Mouse (Mus musculus): ENCODE data around the gene Pax9. TPM values are rescaled to one million over a fixed set of nuclear protein-coding genes. Genes with fewer than 3 reads are reported as not detected.
A peak's percentile ranks its signal among the peaks of the same experiment; 100 is the strongest.

Pax9 gene
- total RNA-seq (2014; rRNA removed) (not detected in 2 replicates), polyA plus RNA-seq (2012; rRNA removed) (not detected in 2 replicates)

DNA sequence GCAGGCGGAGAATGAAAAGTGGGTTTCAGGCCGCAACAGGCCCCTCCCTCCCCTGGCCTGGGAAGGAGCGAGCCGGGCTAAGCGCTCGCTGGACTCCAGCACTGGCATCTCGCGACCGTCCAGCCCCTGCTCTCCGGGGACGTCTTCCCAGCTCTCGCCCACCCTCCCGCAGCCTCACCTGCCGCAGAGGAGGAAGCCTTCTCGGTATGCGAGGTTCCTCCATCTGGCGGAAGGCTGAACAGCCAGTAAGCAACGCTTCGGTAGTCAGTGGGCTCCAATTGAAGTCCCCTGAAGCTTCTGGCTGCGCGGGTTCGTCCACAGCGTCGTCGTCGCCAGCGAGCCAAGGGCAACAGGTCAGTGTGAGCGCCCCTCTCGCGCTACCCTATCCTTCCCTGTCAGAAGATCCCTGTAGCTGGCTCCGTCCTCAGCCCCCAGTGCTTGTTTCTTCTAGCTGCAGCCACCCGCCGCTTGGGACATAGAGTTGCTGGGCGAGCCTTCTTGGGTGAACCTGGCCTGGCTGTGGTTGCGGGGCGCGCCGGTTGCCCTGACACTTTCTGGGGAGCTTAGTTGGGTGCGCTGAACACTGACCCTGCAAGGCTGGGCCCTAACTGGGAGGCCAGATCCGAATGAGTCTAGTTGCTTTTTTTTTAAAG lies at the start of gene Pax9:
TSS of gene Pax9 (plus strand) at position 341 of the 653 bp plus-strand sequence.
- Histone ChIP-seq H3K79me2 (ENCODE audit: control insufficient read depth, insufficient read depth, low read length) (no peaks in the 10 kb centered on the region), H3K27me3 (ENCODE audit: control insufficient read depth, insufficient read depth, low read length) (peaks cover 57% of the 10 kb centered on the region), H3K4me3 (ENCODE audit: insufficient read depth, low read depth, low read length) (no peak within 1 kb of the TSS), H3K27ac (replicated peaks; ENCODE audit: insufficient read depth, low read depth, low read length) (no peak within 1 kb of the TSS), H3K4me1 (ENCODE audit: control insufficient read depth, insufficient read depth, low read length) (peaks cover 8% of the 10 kb centered on the region), H3K9ac (ENCODE audit: low read depth, low read length) (no peak within 1 kb of the TSS), H3K36me3 (ENCODE audit: control insufficient read depth, insufficient read depth, low read length) (no peaks in the 10 kb centered on the region)
- DNase-seq (ENCODE audit: extremely low read depth, low read depth, low spot score), result no peak
- WGBS, result 4% methylated on average over 40 of the region's 40 CpGs
- no peak for TF ChIP-seq POLR2A (IDR thresholded peaks at IDR 0.05; ENCODE audit: extremely low read depth, insufficient read depth, low read length)

DNA sequence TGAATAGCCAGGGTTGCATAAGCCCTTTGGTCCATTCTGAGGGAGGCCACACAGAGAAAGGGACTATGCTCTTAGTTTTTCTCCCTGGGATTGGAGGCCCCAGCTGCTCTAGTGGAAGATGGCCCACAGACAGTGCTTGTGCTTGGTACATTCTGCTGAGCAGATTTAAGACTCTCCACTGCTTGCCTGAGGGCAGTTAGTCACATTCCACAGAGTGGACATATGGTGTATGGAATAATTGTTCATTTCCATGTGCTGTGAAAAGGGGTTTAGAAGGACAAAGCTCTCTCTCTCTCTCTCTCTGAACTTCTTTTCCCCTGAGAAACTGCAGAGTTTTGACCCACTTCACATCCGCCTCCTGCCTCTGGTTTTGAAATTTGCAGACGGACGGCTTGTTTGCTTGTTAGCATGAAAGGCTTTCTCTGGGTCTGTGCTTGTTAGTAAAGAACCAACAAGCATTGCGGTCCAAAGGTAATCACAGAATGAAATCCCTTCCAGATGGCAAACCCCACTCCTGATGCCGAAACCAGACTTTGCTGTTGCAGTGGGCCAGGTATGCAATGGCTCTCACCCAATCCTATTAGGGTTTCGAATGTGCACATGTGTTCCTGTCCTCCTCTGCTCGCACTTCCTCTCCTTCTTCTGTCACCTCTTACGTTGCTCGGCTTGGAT lies 22.0 kb upstream of the Pax9 start:
- H3K27ac ChIP-seq (replicated peaks; ENCODE audit: insufficient read depth, low read depth, low read length), result no peak overlapping the region
- DNase-seq (ENCODE audit: extremely low read depth, low read depth, low spot score), result no peak
- H3K4me3 ChIP-seq (ENCODE audit: insufficient read depth, low read depth, low read length), result no peak overlapping the region
- TF ChIP-seq POLR2A (IDR thresholded peaks at IDR 0.05; ENCODE audit: extremely low read depth, insufficient read depth, low read length), result no peak
- no peak for TF ChIP-seq CTCF (IDR thresholded peaks at IDR 0.05; ENCODE audit: low read depth, low read length)
- WGBS, result 84% methylated on average over 9 of the region's 9 CpGs
- H3K4me1 ChIP-seq (ENCODE audit: control insufficient read depth, insufficient read depth, low read length), result no peaks in the 10 kb centered on the region
- no peaks in the 10 kb centered on the region for H3K27me3 ChIP-seq (ENCODE audit: control insufficient read depth, insufficient read depth, low read length)
- no peaks in the 10 kb centered on the region for H3K36me3 ChIP-seq (ENCODE audit: control insufficient read depth, insufficient read depth, low read length)
- H3K79me2 ChIP-seq (ENCODE audit: control insufficient read depth, insufficient read depth, low read length), result no peaks in the 10 kb centered on the region
- H3K9ac ChIP-seq (ENCODE audit: low read depth, low read length), result no peak overlapping the region

DNA sequence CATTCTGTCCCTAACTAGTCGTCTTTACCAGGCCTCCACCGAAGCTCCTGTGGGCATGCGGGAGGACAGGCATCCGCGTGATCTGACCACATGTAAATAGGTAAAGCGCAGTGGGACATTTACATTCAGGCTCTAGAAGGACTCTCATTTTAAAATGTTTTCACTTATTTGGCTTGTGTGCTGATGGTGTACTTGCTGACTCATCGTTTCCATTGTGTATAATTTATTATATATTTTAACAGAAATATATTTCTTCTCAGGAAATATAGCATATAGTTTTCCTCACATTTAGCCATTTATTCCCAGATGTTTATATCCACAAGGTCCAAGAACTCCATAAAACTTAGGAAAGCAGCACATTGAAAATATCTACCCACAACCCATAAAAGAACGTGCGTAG lies 20.8 kb upstream of the Pax9 start:
- no peak overlapping the region for H3K4me3 ChIP-seq (ENCODE audit: insufficient read depth, low read depth, low read length)
- no peaks in the 10 kb centered on the region for H3K36me3 ChIP-seq (ENCODE audit: control insufficient read depth, insufficient read depth, low read length)
- TF ChIP-seq POLR2A (IDR thresholded peaks at IDR 0.05; ENCODE audit: extremely low read depth, insufficient read depth, low read length) (no peak), CTCF (IDR thresholded peaks at IDR 0.05; ENCODE audit: low read depth, low read length) (no peak)
- no peak for DNase-seq (ENCODE audit: extremely low read depth, low read depth, low spot score)
- H3K4me1 ChIP-seq (ENCODE audit: control insufficient read depth, insufficient read depth, low read length), result no peaks in the 10 kb centered on the region
- H3K27ac ChIP-seq (replicated peaks; ENCODE audit: insufficient read depth, low read depth, low read length), result no peak overlapping the region
- WGBS, result 89% methylated on average over 9 of the region's 9 CpGs
- no peaks in the 10 kb centered on the region for H3K27me3 ChIP-seq (ENCODE audit: control insufficient read depth, insufficient read depth, low read length)
- H3K9ac ChIP-seq (ENCODE audit: low read depth, low read length), result no peak overlapping the region
- no peaks in the 10 kb centered on the region for H3K79me2 ChIP-seq (ENCODE audit: control insufficient read depth, insufficient read depth, low read length)

DNA sequence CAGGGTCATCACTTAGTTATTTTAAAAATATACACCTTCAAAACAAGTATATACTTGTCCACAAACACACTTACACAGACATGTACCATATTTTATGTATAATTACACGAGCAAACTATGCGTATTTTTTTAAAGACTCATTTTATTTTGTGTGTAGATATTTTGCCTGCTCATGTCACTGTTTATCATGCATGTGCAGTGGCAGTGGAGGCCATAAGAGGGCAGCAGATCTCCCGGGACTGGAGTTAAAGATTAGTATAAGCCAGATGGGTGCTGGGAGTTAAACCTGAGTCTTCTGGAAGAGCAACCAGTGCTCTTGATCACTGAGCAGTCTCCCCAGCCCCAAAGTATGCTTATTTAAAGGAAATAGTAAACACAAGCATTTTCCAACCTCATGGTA lies 16.8 kb upstream of the Pax9 start:
- DNase-seq (ENCODE audit: extremely low read depth, low read depth, low spot score), result peak; percentile 18
- no peaks in the 10 kb centered on the region for H3K79me2 ChIP-seq (ENCODE audit: control insufficient read depth, insufficient read depth, low read length)
- no peak overlapping the region for H3K27ac ChIP-seq (replicated peaks; ENCODE audit: insufficient read depth, low read depth, low read length)
- H3K4me3 ChIP-seq (ENCODE audit: insufficient read depth, low read depth, low read length), result no peak overlapping the region
- no peak overlapping the region for H3K9ac ChIP-seq (ENCODE audit: low read depth, low read length)
- TF ChIP-seq POLR2A (IDR thresholded peaks at IDR 0.05; ENCODE audit: extremely low read depth, insufficient read depth, low read length) (no peak), CTCF (IDR thresholded peaks at IDR 0.05; ENCODE audit: low read depth, low read length) (peak; percentile 57; the same call in 1 of the 2 replicates)
- H3K27me3 ChIP-seq (ENCODE audit: control insufficient read depth, insufficient read depth, low read length), result peaks cover 6% of the 10 kb centered on the region; the same call in 1 of the 2 replicates
- WGBS, result 30% methylated on average over 3 of the region's 3 CpGs
- H3K4me1 ChIP-seq (ENCODE audit: control insufficient read depth, insufficient read depth, low read length), result no peaks in the 10 kb centered on the region
- no peaks in the 10 kb centered on the region for H3K36me3 ChIP-seq (ENCODE audit: control insufficient read depth, insufficient read depth, low read length)

DNA sequence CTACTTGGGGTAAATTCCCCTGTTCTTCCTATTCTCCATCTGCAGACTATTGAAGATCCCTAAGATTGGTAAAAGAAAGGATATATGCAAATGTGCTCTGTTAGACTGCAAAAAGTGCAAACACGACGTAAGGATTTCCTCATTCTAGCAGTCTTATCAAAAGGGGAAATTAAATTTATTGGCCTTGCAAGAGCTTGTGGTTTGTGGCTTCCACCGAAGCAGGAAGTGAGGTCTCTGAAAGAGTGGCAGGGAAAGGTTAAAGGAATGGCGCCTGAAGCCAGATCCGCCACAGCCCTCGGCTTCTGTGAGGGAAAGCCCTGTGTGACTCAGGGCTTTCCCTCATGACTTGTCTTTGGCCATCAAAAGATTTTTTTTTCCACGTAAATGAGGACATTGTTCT lies 13.9 kb upstream of the Pax9 start:
- H3K36me3 ChIP-seq (ENCODE audit: control insufficient read depth, insufficient read depth, low read length), result no peaks in the 10 kb centered on the region
- H3K27me3 ChIP-seq (ENCODE audit: control insufficient read depth, insufficient read depth, low read length), result peaks cover 10% of the 10 kb centered on the region; the same call in 1 of the 2 replicates
- no peaks in the 10 kb centered on the region for H3K79me2 ChIP-seq (ENCODE audit: control insufficient read depth, insufficient read depth, low read length)
- WGBS, result 58% methylated on average over 7 of the region's 7 CpGs
- H3K4me1 ChIP-seq (ENCODE audit: control insufficient read depth, insufficient read depth, low read length), result no peaks in the 10 kb centered on the region
- no peak overlapping the region for H3K4me3 ChIP-seq (ENCODE audit: insufficient read depth, low read depth, low read length)
- no peak for TF ChIP-seq POLR2A (IDR thresholded peaks at IDR 0.05; ENCODE audit: extremely low read depth, insufficient read depth, low read length)
- TF ChIP-seq CTCF (IDR thresholded peaks at IDR 0.05; ENCODE audit: low read depth, low read length), result no peak
- DNase-seq (ENCODE audit: extremely low read depth, low read depth, low spot score), result no peak
- no peak overlapping the region for H3K27ac ChIP-seq (replicated peaks; ENCODE audit: insufficient read depth, low read depth, low read length)
- H3K9ac ChIP-seq (ENCODE audit: low read depth, low read length), result no peak overlapping the region
